Mouse (Mus musculus): ENCODE measurements around the gene Wdfy3.
"Not testable (repeated sequence)": the region's sequence is repeated elsewhere in the genome, so short reads cannot be mapped to it uniquely, and the experiment has no call there.

Wdfy3 gene

GRCm38 (mm10) chr5:102069767-102070413, at the start of gene Wdfy3:
TSS of gene Wdfy3 (minus strand) at chr5:102069921.
- peak; percentile 93 for DNase-seq (ENCODE audit: low spot score)

DNA sequence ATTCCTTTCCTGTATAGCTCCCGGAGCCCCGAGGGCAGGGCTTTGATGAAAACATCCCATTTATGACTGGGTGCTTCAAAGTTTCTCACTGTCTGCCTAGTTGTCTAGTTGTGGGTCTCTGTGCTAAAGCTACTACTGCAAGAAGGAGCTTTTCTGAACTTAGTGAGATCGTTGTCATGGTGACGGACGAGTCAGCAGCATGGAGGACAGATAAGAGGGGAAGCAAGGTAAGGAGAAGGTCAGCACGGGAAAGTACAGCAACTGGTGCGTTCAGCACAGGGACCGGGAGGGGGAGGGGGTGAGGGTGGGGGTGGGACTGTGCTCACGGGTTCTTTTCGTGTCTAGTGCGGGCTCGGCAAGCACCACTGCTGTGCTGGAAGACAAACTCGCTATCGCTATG, 43.3 kb upstream of the Wdfy3 start:
- peak; percentile 48 for DNase-seq (ENCODE audit: low spot score)

DNA sequence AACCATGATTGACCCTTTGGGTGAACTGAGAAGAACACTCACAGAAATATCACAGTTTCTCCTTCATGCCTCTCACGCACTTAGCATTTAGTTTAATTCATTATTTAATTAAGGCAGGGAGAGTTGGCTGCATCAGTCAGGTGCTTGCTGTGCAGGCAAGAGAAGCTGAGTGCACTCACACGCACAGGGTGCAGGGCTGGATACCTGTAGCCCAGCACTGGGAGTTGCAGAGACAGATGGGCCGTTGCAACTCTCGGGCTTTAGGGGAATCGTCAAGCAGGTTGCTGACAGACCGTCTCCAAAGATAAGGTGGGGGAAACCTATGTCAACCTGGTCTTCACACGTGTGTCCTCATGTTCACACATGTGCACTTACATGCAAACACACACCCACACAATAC, 42.3 kb upstream of the Wdfy3 start:
- DNase-seq (ENCODE audit: low spot score) = no peak

DNA sequence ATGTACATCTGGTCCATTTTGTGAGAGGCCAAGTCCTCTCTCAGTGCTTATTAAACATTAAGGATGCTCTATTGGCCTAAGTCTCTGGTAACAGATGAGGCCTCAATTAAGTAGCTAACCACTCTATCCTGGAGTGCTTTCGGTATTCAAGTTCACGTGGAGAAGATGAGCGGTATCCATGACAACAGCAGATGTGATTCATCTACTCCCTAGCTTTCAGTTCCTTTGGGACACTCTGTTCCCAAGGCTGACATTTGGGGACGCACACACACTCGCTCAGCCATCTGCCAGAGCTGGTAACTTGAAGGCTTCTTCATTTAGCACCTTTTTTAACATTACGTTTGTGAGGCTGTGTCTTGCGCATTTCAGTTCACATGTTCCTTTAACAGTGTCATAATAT, 40.3 kb upstream of the Wdfy3 start:
- peak; percentile 16 for DNase-seq (ENCODE audit: low spot score)

- no peak for DNase-seq (ENCODE audit: low spot score)
These were observed 36.2 kb upstream of the Wdfy3 start for GRCm38 (mm10) chr5:102105919-102106318.

DNA sequence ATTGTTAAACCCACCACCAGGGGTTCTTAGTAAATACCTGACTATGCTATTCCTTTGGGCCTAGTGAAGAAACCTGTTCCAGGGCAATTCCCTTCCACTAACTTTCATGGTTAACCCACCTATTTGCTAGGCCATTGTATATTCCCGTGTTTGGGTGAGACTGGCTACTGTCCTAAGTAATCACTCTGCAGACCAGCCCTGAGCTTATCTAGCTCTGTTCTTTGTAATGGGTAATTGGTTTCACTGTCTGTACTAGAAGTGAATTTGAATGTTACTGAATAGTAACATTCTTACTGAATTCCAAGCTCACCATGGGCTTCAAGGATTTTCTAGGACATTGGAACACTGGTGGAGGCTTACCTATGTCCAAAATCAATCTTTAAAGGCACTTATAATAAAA, 32.1 kb upstream of the Wdfy3 start:
- not testable (repeated sequence) for DNase-seq (ENCODE audit: low spot score)

- peak; percentile 11 for DNase-seq (ENCODE audit: low spot score)
These were observed 30.8 kb upstream of the Wdfy3 start for GRCm38 (mm10) chr5:102100246-102101241.

DNA sequence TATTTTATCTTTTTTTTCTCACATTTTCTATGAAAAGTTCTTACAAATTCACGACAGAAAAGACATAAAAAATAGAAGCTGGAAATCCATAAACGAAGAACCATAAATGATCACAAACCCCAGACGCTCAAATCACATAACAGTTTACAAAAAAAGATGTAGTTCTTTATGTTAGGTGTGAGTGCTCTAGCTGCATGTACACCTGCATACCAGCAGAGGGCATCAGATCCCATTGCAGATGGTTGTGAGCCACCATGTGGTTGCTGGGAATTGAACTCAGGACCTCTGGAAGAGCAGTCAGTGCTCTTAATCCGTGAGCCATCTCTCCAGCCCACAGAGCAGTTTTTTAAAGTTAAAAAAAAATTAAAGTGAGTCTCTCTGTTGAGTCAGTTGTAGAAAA, 25.9 kb upstream of the Wdfy3 start:
- no peak for DNase-seq (ENCODE audit: low spot score)

GRCm38 (mm10) chr5:102090686-102091085, 21.0 kb upstream of the Wdfy3 start:
- no peak for DNase-seq (ENCODE audit: low spot score)

DNA sequence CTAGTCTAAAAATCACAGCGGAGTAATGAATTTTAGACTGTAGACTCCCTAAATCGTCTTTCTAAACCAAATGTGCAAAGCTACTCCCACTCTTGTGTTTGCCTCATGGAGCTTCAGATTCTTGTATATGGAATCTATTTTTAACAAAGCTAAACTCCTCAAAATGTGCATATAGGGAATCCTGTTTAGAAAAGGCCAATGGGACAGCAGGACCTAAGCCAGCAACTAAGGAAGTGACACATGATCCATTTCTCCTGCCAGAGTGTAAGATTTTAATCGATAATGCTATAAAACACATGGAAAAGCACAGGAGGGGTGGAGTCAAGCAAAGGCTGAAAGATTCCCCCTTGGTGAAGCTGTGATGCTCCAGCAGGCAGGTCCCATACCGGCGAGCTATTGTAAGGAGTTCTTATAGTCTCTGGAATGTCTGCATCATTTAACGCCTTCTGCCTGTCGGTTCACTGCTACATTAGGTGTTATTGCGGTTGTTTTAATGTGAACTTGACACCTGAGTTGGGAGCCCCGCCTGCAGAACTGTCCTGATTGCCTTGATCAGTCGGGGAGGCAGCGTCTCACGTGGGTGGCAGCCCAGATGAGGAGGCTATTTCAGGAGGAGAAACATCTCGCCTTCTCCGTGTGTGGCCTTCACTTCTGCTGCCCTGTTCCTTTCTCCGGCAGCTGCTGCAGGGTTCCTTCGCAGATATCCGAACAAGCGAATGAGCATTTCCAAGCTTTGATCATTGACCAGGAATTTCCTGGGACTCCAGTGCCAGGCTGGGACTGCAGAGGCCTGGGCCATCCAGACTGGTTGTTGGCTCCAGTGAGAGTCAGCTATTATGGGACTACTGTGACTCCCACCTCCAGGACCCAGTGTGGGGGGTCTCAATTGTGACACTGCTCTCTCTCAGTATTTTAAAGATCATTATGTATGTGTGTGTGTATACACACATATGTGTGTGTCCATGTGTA, 15.3 kb upstream of the Wdfy3 start:
- DNase-seq (ENCODE audit: low spot score) = no peak

DNA sequence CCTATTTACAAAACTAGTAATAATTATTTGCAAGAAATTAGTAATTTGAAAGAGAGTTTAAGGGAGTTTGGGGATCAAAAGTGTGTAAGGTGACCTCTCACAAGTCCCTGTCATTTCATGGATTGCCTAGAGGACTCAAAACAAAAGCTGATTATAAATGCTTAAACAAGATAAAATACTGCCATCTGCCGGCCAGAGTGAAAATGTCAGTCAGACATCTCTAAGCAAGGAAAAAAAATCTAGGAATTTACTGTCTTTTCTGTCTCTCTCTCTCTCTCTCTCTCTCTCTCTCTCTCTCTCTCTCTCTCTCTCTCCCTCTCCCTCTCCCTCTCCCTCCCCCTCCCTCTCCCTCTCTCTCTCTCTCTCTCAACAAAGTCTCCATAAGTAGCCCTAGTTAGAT, 4.4 kb upstream of the Wdfy3 start:
- DNase-seq (ENCODE audit: low spot score) = peak; percentile 75

GRCm38 (mm10) chr5:102072057-102072456, 2.3 kb upstream of the Wdfy3 start:
- DNase-seq (ENCODE audit: low spot score) = peak; percentile 36

DNA sequence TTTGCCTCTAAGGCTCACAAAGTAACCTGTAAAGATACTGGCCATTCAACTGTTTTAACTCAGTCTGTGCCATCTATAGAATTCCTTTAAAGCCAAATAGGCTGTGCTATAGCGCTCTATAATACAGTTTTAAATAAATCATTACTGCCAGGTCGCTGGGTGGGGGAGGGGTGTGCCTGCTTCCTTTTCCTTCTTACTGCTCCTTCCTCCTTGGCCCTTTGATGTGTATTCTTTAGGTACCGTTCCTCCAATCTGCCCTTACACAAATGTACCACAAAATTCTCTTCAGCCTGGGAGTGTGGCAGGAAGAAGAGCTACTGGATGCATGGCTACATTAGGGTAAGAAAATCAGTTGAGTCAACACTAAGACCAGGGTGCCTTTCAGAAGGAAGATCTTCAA, 1.5 kb upstream of the Wdfy3 start:
- no peak for DNase-seq (ENCODE audit: low spot score)

- no peak for DNase-seq (ENCODE audit: low spot score)
These were observed 1.1 kb upstream of the Wdfy3 start for GRCm38 (mm10) chr5:102070788-102071187.

DNA sequence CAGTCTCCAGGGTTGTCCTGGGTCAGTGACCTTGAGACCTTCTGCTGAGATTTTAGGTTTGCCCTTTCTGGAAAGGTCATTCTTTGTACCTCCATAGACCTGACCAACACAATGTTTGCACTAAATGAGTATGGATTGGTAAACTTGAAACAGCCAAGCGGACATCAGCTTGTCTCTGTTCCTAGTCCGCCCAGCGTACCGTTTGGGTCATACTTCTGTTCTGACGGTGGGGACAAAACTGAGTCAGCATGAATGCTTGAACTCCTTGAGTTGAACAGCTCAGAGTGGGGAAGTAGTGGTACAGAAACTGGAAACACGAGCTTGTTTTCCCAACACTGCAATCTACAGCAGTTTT, 670 bp upstream of the Wdfy3 start:
- DNase-seq (ENCODE audit: low spot score) = peak; percentile 62

GRCm38 (mm10) chr5:102069051-102069766, 512 bp downstream of the Wdfy3 start:
- DNase-seq (ENCODE audit: low spot score) = peak; percentile 61

GRCm38 (mm10) chr5:102066458-102066857, 3.3 kb downstream of the Wdfy3 start:
- DNase-seq (ENCODE audit: low spot score) = no peak

DNA sequence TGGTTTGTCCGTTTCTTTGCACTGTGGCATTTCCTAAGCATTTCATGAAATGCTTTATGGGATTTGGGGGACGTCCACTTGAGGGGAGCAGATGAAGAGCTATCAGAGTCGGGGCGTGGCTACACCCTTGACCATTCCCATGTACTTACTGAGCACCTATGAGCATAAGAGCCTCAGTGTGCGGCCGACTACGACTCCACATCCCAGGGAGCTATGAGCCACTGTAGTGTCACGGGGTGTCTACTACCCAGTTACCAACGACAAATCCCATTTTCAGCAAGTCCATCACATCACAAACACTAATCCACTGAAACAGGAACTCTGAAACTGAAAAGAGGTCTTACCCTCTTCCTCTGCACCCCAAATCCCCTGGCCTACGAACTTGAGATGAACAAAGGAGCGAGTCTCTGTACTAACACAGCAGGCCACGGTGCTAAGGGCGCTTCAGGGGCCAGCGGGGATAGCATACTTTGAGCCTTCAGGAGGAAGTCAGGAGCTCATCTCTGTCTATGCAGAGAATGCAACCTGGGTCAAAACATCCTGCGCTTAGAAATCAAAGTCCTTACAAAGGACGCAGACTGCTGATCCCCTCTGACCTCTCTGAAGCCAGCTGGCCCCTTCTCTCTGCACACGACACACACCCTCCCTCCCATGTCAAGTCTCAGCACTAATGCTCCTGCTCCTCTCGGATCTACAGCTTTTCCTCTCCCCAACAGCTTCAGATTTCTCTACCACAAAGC, 6.5 kb downstream of the Wdfy3 start:
- DNase-seq (ENCODE audit: low spot score) = peak; percentile 67

DNA sequence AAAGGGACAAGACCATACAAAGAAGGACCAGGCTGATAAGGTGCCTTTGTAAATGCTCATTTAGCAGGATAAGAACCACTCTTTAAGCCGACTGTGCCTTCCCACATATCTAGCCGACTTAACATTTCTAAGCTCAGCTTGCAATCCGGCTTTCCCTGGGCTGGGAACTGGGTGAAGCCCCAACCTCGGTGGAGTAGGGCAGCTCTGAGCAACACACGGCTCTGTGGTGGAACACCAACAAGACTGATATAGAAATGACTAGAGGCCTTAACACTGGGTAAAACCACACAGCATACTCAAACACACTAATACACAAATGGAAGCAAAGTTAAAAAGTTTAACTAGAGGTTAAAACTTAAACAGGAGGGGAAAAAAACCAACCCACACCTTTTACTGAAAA, 7.9 kb downstream of the Wdfy3 start:
- no peak for DNase-seq (ENCODE audit: low spot score)

GRCm38 (mm10) chr5:102055946-102056345, 13.8 kb downstream of the Wdfy3 start:
- DNase-seq (ENCODE audit: low spot score) = no peak

DNA sequence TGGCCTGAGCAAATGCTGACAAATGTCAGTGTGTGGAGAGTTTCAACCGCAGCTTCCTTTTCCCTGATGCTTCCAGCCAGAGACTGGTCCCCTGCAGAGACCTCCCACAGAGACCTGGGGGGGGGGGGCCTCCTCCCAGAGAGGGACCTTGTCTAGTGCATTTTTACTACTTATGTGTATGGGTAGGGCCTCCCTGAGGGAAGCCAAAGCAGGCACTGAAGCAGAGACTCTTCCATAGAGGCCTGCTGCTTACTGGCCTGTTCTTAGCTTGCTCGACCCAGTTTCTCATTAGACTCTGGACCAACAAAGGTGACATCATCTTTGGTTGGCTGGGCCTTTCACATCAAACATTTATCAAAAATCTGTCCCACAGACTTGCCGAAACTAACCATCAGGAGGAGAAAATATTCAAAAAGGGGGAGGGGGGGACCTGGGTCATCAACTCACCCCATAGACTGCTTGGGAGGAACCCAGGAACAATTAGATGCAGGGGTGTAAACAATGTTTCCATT, 14.5 kb downstream of the Wdfy3 start:
- DNase-seq (ENCODE audit: low spot score) = no peak

Data from embryo, embryonic 10 days (tissue).